Mouse (Mus musculus) T-helper 1 cell (primary cell): ENCODE results near the gene Carmil1.

Experiments
- in situ Hi-C: fragments of 300-600 bp; cut with MboI, MseI; formaldehyde crosslinking; loops from one replicate; pipeline ENCODE4 v1.15.1; 2025; ENCODE audit warnings: high pct_unique_total_duplicates

Gene Carmil1

DNA sequence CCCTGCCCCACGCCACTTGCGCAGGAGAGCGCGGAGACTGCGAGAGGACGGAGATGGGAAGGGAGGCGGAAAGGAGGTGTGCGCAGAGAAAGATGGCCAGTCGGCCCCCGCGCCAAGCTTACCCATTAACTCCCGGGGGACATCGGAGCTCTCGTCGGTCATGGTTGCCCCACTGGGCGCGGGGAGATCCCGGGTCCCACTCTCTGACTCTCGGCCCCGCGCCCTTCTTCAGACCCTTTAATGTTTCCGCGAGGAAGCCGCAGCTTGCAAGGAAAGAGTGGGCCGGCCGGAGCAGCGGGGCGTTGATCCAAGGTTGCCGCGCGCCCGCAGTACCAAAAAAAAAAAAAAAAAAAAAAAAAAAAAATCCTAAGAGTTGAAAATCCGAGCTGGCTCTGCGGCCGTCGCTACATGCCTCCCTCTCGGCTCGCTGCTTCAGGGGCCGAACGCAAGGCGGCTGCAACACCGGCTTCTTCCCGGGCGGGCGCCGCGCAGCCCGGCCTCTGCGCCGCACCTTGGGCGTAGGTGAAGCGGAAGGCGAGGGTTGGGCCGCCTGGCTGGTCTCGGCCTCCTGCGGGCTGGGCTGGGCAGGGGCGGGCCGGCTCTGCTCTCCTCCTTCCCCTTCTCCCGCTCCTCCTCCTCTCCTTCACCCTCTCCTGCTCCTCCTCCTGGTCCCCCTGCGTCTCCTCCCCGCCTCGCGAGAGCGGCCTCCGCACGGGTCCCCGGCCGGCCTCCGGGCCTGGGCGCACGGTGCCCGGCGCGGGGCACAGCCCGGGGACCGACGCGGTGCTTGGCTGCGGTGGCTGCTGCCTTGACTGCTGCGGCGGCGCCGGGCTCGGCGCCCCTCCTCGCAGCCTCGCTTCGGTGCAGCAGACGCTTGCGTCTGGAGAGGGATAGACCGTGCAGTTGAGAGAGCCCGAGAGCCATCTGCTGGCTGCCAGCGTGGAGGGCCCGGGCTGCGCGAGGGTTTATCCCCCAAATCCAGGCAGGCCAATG is at the start of gene Carmil1:
Gene Carmil1 (minus strand): TSS at position 357 of the 993 bp plus-strand sequence.
- in situ Hi-C loops = no loop called here

DNA sequence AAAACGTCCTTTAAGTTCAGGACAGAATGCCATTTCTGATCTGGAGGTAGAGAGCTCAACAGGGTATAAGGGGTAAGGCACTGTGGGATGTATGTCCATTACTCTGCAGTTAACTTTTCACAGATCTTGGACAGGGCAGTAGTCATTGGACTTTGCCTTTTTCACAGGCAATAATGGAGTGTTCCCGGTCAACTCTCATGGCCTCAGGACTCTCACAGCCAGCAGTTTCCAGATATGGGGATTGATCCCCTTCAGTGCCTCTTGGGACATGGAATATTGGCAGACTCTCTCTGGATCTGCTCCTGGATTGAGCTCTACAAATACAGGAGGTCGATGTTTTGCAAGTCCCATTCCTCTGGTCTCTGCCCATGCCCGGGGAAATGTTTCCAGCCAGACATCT is 49.5 kb upstream of the Carmil1 start:
- in situ Hi-C loops = no loop called here

DNA sequence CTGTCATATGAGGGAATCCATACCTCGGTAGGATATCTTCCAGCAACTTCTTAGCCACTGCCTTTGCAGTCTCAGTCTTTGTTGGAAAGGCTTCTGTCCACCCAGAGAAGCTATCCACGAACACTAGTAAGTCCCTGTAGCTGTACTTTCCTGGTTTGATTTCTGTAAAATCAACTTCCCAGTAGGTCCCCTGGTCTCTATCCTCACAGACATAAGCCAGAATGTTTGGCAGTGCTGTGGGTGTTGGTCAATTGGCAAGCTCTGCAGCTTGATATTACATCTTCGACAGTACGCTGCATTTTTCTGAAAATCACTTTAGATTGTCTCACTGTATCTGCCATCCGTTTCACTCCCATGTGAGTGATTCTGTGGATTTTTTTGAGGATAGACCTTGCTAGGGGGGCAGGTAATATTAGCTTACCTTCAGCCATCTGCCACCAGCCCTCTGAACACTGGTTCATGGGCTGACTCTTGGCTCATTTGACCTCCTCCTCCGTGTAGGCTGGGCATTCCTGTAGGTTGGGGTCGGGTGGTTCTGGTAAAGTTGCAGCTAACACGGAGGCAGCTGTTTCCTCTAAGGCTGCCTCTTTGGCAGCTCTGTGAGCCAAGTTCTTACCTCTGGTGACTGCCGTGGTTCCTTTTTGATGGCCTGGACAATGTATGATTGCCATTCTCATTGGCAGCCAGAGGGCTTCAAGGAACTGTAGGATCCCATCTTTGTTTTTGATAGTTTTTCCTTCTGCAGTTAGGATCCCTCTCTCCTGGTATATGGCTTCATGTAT is 47.6 kb upstream of the Carmil1 start:
- in situ Hi-C loops = loop anchor here (10.0 kb wide), 1 partner anchor 367 kb away; no protein-coding TSS in a partner anchor

DNA sequence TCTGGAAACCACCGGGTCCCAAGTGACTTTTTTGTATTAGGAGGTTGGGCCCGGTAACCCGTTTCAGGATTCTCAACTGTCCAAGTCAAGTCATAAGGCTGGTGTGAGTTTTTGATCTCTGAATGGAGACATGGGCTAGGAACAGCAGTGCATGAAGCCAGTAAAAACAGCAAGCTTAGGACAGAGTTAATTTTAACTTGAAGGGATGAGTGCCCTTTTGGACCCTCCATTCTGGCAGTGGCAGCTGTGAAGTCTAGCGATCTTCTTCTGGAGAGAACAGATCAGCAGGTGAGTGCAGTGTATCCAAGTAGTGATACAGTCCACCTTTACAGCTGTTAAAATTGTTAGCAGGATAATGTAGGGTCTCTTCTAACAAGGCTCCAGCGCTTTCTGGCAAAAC is 46.6 kb upstream of the Carmil1 start, which contains the start of gene Cmah:
Gene Cmah (plus strand): TSS at position 204 of the 400 bp plus-strand sequence.
- in situ Hi-C loops = loop anchor here (10.0 kb wide), 1 partner anchor 368 kb away; no protein-coding TSS in a partner anchor

DNA sequence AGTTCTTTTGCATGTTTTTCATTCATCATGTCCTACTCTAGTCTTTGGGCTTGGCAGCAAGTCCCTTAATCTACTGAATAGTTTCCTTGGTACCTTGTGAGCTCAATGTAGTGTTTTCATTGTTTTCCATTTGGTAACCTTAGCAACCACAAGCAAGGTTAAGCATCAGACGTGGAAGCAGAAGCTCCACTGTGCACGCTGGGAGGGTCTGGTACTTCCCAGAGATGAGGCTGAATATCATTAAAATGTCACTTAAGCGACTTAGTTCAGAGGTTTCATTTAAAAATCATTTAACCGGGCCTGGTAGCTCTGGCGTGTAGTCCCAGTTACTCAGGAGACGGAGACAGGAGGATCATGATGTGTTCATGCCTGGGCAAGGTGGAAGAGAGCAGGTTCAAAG is 40.7 kb upstream of the Carmil1 start:
- in situ Hi-C loops = loop anchor here (10.0 kb wide), 1 partner anchor 373 kb away; no protein-coding TSS in a partner anchor

DNA sequence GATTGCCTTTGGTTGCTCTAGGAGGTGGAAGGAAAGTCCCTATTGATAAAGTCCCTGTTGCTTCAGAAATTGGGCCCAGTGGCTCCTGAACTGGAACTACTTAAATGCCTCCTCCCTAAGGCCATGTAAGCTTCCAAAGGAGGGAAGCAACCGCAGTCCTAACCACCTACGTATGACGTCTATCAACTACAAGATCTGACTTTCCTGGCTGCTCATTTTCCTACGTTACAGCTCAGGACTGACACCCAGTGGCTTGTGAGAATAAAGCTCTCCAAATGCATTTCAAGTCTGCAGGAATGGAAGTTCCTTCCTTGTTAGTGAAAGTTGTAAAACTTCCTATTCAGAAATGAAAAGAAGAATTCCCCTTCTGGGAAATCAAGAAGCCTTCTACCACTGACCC is 38.0 kb upstream of the Carmil1 start:
- in situ Hi-C loops = no loop called here

DNA sequence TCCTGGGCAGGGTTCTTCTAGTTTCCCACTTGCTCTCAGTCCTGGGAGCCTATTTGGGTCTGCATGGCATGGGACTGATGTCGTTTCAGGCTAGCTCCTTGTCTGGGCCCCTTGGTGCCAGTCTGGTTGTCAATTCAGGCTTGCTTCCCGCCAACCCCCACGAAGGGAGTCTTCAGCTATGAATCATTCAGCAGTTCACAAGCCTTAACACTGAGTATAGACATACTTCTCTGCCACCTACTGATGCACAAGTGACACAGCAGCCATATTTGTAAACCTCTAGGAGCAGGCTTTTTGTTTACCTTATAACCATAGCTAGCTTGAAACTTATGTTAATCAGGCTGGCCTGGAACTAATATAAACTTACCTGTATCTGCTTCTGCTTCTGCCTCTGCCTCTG is 36.0 kb upstream of the Carmil1 start:
- in situ Hi-C loops = no loop called here

DNA sequence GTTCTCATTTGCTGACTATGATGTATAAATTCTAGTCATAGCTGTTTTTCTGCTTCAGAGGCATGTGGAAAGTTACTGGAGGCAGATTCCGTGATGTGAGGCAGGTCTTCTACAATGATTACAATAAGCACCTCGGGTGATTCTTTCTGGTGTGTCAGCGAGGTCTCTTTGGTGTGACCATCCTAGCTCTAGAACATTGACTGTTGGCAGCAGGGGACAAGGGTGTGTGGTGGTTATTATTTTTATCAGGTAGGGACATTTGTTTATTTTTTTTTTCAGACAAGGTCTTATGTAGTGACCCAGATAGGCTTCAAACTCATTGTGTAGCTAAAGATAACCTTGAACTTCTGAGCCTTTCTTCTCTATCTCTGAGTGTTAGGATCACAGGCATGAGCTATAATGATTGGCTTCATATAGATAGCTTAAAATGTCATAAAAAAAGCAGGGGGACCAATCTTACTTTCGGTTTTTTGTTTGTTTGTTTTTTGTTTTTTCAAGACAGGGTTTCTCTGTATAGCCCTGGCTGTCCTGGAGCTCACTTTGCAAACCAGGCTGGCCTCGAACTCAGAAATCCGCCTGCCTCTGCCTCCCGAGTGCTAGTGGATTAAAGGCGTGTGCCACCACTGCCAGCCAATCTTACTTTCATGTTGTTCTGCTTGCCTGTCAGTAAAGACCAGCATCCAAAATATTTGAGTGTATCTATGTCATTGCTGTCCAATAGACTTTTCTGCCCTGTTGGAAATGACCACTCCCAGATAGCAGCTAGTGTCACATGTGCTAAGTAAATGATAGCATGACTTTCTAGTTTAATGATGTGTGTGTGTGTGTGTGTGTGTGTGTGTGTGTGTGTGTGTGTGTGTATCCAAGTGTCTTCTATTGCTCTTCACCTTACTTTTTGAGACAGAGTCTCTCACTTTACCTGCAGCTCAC is 30.7 kb upstream of the Carmil1 start:
- in situ Hi-C loops = loop anchor here (5.0 kb wide), 1 partner anchor 509 kb away; no protein-coding TSS in a partner anchor

DNA sequence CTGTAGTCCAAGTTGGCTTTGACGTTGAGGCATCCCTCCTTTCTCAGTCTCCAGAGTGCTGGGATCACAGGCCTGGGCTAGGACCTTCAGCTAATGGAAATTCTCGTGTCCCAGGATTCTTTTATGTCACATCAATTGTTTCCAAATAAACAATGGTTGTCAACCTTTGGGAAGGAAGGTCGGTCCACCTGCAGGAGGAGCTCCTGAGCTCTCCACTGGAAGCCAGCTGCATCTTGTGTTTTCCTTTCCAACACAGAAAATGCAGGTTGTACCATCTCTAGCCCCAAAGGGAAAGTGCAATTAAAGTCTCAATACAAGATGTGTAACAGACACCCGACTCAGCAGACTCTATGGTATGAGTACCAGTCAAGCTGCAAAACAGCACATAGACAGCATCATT is 25.7 kb upstream of the Carmil1 start:
- in situ Hi-C loops = no loop called here

DNA sequence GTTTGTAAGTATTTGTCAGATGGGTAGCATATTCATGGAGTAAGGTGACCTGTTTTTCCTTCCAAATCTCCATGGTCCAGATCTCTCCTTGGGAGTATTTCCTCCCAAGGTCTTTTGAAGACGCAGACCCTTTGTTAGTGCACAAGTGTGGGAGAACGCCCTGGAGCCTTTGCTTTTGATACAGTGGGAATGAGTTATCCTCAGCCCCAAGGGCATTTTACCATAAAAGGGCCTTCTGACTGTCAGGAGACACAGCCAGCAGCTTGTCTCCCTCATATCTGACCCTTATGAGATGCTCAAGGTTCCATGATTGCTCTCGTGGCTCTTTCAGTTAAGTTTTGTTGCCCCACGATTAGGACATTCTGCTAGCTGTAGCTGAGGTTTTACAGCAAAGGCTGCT is 24.9 kb upstream of the Carmil1 start:
- in situ Hi-C loops = no loop called here

DNA sequence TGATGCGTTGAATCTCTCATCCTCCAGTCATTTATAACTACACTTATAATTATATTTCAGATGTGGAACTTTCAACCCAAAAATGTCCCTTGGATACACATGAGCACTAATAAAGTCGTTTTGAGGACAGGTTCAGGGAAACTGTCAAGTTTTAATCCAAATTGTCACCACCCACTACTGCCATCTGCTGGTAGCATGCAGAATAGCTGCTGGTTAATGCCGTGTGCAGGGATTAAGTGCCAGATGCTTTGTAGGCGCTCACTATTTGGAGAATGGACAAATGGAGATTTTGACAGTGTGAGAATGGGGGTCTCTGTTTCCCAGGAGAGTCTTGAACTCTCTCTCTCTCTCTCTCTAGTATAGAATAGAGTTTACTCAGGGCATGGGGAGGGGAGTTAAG is 16.7 kb upstream of the Carmil1 start:
- in situ Hi-C loops = loop anchor here (10.0 kb wide), 1 partner anchor 282 kb away; no protein-coding TSS in a partner anchor

DNA sequence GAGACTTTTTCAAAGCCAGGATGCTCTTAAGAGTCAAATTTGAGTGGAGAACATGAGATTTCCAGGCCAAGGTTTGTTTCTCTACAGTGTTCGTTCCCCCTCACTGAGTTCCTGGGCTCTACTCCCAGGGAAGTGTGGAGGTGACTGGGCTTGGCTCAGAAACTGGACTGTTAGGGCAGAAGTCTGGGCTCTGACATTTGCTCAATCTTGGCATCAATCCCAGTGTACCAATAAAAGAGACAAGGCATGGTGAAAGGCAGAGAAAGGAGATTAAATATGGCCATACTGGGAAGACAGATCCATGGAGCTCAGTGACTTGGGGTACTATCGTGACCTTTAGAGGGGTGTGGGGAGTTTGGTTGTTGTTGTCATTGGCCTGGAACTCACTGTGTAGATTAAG is 6.8 kb upstream of the Carmil1 start:
- in situ Hi-C loops = no loop called here

DNA sequence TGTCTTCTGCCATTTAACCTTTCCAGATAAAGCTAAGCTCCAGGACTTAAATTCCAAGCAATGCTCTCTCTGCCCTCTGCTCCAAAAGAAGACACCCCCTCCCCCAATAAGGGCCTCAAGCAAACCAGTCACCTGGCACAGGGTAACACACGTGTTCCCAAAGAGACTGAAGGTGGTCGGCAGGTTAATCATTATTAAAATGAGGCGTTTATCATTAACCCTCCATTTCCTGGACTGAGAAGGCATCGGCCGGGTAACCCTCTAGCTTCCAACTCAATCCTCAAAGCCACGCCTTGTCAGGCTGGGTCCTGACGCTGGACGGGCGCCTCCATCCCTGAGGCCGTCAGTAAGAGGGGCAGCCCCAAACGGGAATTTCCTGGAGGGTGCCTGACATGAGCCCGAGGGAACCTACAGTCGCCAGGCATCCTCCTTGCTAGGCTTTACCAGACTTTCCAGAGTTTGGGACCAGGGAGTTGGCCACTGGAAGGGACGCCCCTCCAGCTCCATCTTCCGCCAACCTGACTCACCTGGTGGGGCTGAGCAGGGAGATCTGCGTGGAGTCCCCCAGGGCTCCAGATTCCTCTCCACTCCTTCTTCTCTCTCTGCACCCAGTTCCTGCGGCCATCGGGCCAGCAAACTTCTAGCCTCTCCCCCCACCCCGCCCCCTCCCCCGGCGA is 695 bp downstream of the Carmil1 start:
- in situ Hi-C loops = no loop called here

DNA sequence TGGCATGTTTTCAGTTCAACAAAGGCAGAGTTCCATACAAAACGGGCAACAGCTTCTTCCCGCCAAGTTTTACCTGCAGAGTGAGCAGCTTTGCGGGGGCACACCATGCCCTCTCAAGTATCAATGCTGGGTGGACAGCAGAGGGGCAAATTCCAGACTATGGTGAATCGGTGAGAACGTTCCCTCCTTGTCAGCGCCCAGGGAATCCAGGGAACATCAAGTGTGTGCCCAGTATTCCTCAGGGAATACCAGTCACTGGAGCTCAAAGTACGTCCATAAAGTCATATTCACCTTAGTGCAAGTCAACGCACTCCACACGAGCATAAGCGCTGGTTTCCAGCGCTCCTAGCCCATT is 1.2 kb downstream of the Carmil1 start:
- in situ Hi-C loops = no loop called here

DNA sequence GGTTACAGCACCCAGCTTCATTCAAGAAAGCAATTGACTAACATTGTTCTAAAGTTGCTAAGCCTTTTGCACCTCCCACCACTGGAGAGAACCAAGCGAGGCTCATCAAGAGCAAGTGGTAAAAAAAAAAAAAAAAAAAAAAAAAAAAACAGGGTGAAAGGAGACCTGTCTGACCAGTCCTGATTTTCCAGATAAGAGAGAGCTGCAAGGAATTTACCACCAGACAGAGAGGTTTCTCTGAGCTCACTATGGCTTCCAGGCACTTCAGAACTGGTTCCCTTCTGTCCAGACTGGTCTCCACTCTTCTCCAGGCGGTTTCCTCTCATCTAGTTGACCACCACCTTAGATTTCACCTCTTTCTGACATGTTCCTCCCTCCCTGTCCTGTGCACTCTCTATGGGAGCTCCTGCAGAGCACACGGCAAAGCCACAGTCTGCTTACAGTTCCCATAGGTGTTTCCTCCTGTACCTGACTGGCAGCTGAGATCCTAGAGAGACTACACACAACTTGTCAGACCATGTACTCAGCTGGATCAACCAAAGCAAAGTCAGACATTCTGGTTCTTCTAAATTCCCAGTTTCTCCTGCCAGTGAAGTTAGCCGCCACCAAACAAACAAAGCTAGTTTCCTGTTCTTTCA is 7.7 kb downstream of the Carmil1 start:
- in situ Hi-C loops = no loop called here

DNA sequence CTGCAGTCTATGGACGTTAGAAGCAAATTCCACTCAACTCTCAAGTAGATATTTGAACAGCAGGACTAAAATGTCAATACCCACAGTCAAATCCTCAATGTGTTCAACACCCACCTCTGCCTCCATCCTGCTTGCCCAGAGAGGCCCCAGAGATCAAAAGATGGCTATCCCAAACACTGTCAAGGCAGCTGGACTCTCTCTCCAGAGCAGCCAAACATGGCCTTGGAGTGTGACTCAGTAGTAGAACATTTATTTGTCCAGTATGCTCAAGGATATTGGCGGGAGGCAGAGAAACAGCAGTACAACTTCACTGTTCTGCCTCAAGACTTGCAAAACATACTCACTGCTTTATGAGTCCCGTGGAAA is 11.5 kb downstream of the Carmil1 start:
- in situ Hi-C loops = no loop called here

DNA sequence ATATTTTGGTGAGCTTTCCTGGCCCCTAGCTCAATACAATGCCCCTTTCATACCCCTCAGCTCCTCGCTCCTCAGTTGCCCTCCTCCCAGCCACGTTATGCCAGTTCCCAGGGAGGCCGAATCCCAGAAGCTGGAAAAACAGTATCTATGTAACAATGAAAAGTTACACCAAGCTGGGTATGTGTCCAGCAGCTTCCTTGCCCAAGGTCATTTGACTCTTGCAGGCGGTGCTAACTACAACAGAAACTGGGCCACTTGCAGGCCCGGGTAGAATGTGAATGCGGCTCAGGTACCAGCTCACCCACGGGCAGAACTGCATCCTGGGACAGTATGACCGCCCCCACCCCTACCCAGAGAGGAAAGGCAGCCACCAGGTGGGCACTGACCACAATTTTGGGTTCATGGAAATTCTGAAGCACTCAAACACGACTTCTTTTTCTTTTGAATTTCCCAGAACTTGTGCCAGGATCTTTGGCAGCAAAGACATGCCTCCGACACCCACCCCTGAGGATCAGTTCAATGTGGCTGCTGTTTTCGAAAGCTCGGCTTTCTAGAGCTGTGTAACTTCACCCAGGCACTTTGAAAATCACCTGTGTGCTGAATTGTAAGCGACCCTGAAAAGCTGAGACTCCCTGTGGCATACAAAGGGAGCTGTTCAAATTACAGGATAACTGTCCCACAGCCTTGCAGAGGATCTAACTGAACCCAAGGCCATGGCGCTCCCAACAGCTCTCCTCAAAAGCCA is 12.1 kb downstream of the Carmil1 start:
- in situ Hi-C loops = no loop called here

DNA sequence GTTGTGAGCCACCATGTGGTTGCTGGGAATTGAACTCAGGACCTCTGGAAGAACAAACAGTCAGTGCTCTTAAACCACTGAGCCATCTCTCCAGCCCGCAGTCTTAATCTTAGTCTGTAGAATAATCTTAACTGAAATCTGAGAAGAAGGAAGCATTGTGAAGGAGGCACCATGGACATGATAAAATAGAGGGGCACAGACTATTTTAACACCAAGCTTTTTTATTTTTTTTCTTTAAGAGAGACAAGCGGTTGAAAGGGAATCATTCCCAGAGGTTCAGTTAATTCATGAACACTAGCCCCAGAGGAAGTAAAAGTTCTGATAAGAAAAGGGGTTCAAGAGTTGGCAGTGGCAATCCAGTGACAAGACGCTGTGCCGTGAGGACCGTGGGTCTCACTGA is 15.8 kb downstream of the Carmil1 start:
- in situ Hi-C loops = no loop called here

DNA sequence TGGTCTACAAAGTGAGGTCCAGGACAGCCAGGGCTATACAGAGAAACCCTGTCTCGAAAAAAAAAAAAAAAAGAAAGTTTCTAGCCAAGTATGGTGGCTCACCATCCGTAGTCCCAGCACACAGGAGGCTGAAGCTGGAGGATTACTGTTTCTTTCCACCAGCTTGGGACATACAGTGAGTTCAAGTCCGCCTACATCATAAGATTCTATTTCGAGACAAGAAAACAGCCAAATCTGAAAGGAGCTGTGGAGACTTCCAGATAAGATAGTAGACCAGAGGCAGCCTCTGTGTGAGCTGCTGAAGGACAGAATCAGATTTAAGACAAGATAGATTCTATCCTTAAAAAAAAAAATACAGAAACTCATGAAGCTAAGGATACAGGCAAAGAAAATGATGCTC is 17.0 kb downstream of the Carmil1 start:
- in situ Hi-C loops = no loop called here
